ENCODE assay signal across 8 mouse cellular contexts in the genomic region with DNA sequence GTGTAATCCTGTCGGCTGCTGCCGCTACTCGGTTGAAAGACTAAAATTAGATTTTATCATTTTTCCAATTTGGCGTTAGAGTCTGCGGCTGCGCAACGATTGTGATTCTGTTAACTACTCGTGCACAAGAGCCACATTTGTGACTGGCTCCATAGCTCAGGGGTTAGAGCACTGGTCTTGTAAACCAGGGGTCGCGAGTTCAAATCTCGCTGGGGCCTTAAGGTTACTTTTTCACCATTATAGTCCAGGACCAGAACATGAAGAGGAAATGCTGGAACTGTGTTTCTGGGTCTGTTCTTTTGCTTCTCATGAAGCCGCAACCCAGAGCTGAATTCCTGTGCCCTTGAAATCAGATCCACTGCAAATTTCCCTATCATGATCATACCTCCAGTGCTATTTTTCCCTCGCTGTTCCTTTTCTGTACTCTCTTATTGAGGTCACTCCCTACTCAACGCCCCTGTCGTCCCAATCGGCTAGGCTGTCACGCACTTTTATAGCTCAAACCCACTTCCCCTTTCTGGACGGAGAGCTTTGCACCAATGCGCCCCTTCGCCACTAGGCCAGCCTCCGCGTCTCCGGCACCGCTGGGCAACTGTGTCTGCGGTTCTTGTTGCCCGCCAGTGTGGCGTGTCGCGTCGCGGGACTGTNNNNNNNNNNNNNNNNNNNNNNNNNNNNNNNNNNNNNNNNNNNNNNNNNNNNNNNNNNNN. TPM values are rescaled to one million over a fixed set of nuclear protein-coding genes. Genes with fewer than 3 reads are reported as not detected.
DNase-seq lines count a peak whose midpoint lies in the region; ATAC-seq and TF ChIP-seq lines count a peak whose summit lies in the region.

No protein-coding gene starts in this region.

- H3K36me3 ChIP-seq in hindbrain, embryonic 13.5 days = no peaks in the 10 kb centered on the region

- POLR2A ChIA-PET in Patski (lab: Charles Lee) = no interaction called here

- in situ Hi-C loops in Patski (cut with MboI; ENCODE audit: low pct_unique_long_range_greater_than_20kb) = no loop called here

- peak overlapping the region; percentile 79 for H3K4me2 ChIP-seq in hindbrain, embryonic 13.5 days

- peak overlapping the region; percentile 31; the same call in 1 of the 2 replicates for H3K27ac ChIP-seq in hindbrain, embryonic 13.5 days

- under 1% methylated on average over 31 of the region's 31 CpGs for WGBS in hindbrain, embryonic 13.5 days

- DNase-seq in Patski (ENCODE audit: low read depth, low spot score) = no peak
- DNase-seq in cerebellum, postnatal 10 days = peak; percentile 91 to 92
- peak; percentile 81 to 94 for DNase-seq in frontal cortex, postnatal 14 days (ENCODE audit: low spot score in 2 of 2)
- peak; percentile 93 to 98 for DNase-seq in layer of hippocampus, postnatal 36 days
- peak; percentile 91 for DNase-seq in lung, postnatal 25 days (ENCODE audit: low spot score)
- DNase-seq in retina, embryonic 14.5 days (ENCODE audit: low spot score) = peak; percentile 92
- DNase-seq in thymus, postnatal 36 days = peak; percentile 85 to 89

- peak overlapping the region; percentile 72 for H3K9ac ChIP-seq in hindbrain, embryonic 13.5 days

- TF ChIP-seq CTCF in Patski (IDR thresholded peaks at IDR 0.05) = peak; percentile 29

- peaks cover 34% of the 10 kb centered on the region for H3K4me1 ChIP-seq in hindbrain, embryonic 13.5 days (replicated peaks)

- CTCF ChIA-PET in Patski (lab: Charles Lee) = interaction anchor here (0.9 to 3.0 kb wide), 6 partner anchors 14 to 63 kb away, joined by 3 to 14 read pairs (median 4); no protein-coding TSS in a partner anchor

- H3K4me3 ChIP-seq in hindbrain, embryonic 13.5 days = peak overlapping the region; percentile 60

- ATAC-seq in Patski = peak; percentile 63
- peak; percentile 52 for ATAC-seq in hindbrain, embryonic 13.5 days (ENCODE audit: low FRiP score)

- H3K27me3 ChIP-seq in Patski = no peaks in the 10 kb centered on the region
- H3K27me3 ChIP-seq in hindbrain, embryonic 13.5 days = peaks cover 18% of the 10 kb centered on the region

- H3K9me3 ChIP-seq in hindbrain, embryonic 13.5 days = no peaks in the 10 kb centered on the region

RNA-seq across cellular contexts. Expression of a gene that starts 17.9 kb away (rescaled TPM):
- polyA plus RNA-seq in Patski (2021) = 39.2 TPM
- 2.7 and 2.8 TPM in 2 replicates for polyA plus RNA-seq in hindbrain, embryonic 13.5 days (2015; fragmentation: Nextera tagmentation; extraction: Ambion mirVana)
- total RNA-seq in layer of hippocampus, postnatal 36 days (2021) = 1 to 10 TPM; 3.2 to 4.3 TPM

RNA-seq across cellular contexts. Expression of a gene that starts 27.2 kb away (rescaled TPM):
- polyA plus RNA-seq in Patski (2021) = 3.4 TPM
- 2.8 and 4.4 TPM in 2 replicates for polyA plus RNA-seq in hindbrain, embryonic 13.5 days (2015; fragmentation: Nextera tagmentation; extraction: Ambion mirVana)
- 1 to 10 TPM in 1 of 2 experiments, under 1 TPM in 1; 0.40 to 1.3 TPM for total RNA-seq in layer of hippocampus, postnatal 36 days (2021)

RNA-seq across cellular contexts. Expression of a gene that starts 27.7 kb away (rescaled TPM):
- 9.5 TPM for polyA plus RNA-seq in Patski (2021)
- polyA plus RNA-seq in hindbrain, embryonic 13.5 days (2015; fragmentation: Nextera tagmentation; extraction: Ambion mirVana) = 1.0 and 2.8 TPM in 2 replicates
- 1 to 10 TPM; 1.6 to 2.5 TPM for total RNA-seq in layer of hippocampus, postnatal 36 days (2021)

RNA-seq across cellular contexts. Expression of a gene that starts 36.5 kb away (rescaled TPM):
- polyA plus RNA-seq in Patski (2021) = 63.9 TPM
- 7.5 TPM in 2 replicates for polyA plus RNA-seq in hindbrain, embryonic 13.5 days (2015; fragmentation: Nextera tagmentation; extraction: Ambion mirVana)
- 10 to 100 TPM; 58.3 to 59.6 TPM for total RNA-seq in layer of hippocampus, postnatal 36 days (2021)

RNA-seq across cellular contexts. Expression of a gene that starts 48.4 kb away (rescaled TPM):
- polyA plus RNA-seq in Patski (2021) = 0.15 TPM
- polyA plus RNA-seq in hindbrain, embryonic 13.5 days (2015; fragmentation: Nextera tagmentation; extraction: Ambion mirVana) = 0.13 and 0.16 TPM in 2 replicates
- under 1 TPM in 1 of 2 experiments, not detected in 1; 0.23 TPM for total RNA-seq in layer of hippocampus, postnatal 36 days (2021)

Comparison
In these comparisons a context has a peak if more than half of its experiments do, and no peak if none do; other contexts are left out.
1. RNA of a gene that starts 17.9 kb away (polyA plus RNA-seq): 39.2 TPM in Patski (single experiment); 2.7 to 2.8 TPM in hindbrain, embryonic 13.5 days; every median in the first group is over 10 times any median in the second.